Mouse (Mus musculus): Measurements from ENCODE around the gene Shisa4. TPM values are rescaled to one million over a fixed set of nuclear protein-coding genes. Genes with fewer than 3 reads are reported as not detected.

The Shisa4 gene
- 1 to 10 TPM; 2.2 to 2.3 TPM for total RNA-seq (2021)
- polyA plus RNA-seq (2012; rRNA removed): 6.7 and 10.4 TPM in 2 replicates
- long read RNA-seq, partial matches to known transcripts: 0 of 2 reads
- long read RNA-seq, other reads (novel, unspliced or antisense): 0 of 2 reads

DNA sequence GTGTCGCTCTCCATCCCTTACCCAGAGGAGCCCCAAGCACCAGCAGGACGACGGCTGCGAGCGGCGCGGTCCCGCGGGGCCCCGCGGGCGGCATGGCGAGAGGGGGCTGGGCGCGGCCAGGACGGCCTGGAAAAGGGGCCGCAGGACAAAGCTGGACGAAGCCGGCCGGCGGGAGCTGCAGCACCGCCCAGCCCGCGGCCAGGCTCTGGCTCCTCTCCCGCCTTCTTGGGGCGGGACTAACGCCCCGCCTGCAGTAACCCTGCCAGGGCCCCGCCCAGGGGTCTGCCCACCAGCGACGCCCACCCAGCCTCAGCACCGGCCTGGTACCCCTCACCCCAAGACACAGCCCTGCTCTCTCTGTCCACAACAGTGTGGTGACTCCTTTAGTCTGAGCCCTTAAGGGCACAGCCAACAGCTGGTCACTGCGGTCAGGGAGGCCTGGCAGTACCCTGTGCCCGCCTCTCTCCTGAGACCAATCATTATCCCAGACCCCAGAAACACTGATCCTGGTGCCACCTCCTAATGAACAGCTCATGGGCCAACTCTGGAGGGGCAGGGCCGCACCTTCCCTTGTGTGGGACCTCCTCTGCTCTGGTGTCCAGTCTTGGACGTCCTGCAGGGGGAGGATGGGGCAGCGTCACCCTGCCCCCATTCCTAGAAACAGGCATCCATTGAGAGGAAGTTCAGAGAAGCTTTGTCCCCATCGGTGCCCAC lies at the start of gene Shisa4:
TSS of gene Shisa4 (minus strand) at position 370 of the 714 bp plus-strand sequence.
- DNase-seq: peak; percentile 75
- no peaks in the 10 kb centered on the region for H3K79me2 ChIP-seq (replicated peaks; ENCODE audit: control insufficient read depth, insufficient read depth, low read length)
- peak within 1 kb of the TSS; percentile 45 for H3K4me3 ChIP-seq
- H3K27me3 ChIP-seq (ENCODE audit: control insufficient read depth, insufficient read depth, low read length): no peaks in the 10 kb centered on the region
- H3K27ac ChIP-seq: peak within 1 kb of the TSS; percentile 49
- H3K4me1 ChIP-seq (ENCODE audit: control insufficient read depth, insufficient read depth, low read length): peaks cover 2% of the 10 kb centered on the region
- peak within 1 kb of the TSS; percentile 70 for H3K9ac ChIP-seq (ENCODE audit: low read depth, low read length)
- intact Hi-C loops (cut with DNase I): no loop called here
- H3K36me3 ChIP-seq (ENCODE audit: control insufficient read depth, insufficient read depth, low read length): no peaks in the 10 kb centered on the region
- TF ChIP-seq CTCF (IDR thresholded peaks at IDR 0.05) (peak; percentile 21; the same call in 1 of the 2 replicates), EP300 (IDR thresholded peaks at IDR 0.05; ENCODE audit: insufficient read depth, low read depth, low read length) (no peak)
- WGBS: 1% methylated on average over 35 of the region's 38 CpGs

DNA sequence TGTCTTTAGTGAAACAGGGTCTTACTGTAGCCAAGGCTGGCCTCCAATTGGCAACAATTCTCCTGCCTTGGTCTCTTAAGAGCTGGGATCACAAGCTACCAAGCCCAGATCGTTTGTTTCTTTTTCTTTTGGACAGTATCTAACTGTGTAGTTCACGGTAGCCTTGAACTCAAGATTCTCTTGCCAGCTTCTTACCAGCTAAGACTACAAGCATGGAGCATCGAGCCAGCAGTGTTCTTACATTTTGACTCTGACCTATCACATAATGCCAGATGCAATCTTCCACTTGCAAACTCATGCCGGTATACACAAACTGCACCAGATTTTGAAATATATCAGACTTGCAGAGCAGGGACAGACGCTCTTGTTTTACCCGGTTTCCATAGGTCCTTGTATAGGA lies 47.7 kb upstream of the Shisa4 start:
- peaks cover 7% of the 10 kb centered on the region for H3K36me3 ChIP-seq (ENCODE audit: control insufficient read depth, insufficient read depth, low read length)
- no peak for TF ChIP-seq EP300 (IDR thresholded peaks at IDR 0.05; ENCODE audit: insufficient read depth, low read depth, low read length)
- TF ChIP-seq CTCF (IDR thresholded peaks at IDR 0.05): no peak
- no peak for TF ChIP-seq POLR2A (IDR thresholded peaks at IDR 0.05; ENCODE audit: insufficient read depth, low read depth, low read length)
- WGBS: 91% methylated on average over 6 of the region's 6 CpGs

DNA sequence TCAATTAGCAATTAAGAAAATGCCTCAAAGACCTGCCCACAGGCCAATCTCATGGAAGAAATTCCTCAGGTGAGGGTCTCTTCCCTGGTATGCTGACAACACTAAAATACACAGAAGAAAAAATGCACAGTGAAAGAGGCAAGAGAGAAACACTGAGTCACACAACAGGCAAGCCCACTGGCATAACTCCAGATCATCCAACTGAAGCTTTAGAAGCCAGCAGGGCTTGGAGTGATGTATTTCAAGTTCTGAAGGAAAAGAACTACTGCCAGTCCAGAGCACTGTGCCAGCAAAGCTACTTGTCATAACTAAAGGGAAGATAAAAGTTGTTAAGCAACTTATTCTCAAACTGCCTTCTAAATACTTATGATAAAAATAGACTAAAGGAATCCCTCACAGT lies 39.0 kb upstream of the Shisa4 start:
- Histone ChIP-seq H3K27ac (peak overlapping the region; percentile 18), H3K9ac (ENCODE audit: low read depth, low read length) (no peak overlapping the region), H3K4me1 (ENCODE audit: control insufficient read depth, insufficient read depth, low read length) (peaks cover 14% of the 10 kb centered on the region), H3K4me3 (no peak overlapping the region), H3K79me2 (replicated peaks; ENCODE audit: control insufficient read depth, insufficient read depth, low read length) (no peaks in the 10 kb centered on the region), H3K36me3 (ENCODE audit: control insufficient read depth, insufficient read depth, low read length) (peaks cover 20% of the 10 kb centered on the region), H3K27me3 (ENCODE audit: control insufficient read depth, insufficient read depth, low read length) (no peaks in the 10 kb centered on the region)
- peak in 1 of 2 experiments; percentile 39 for DNase-seq
- TF ChIP-seq CTCF (IDR thresholded peaks at IDR 0.05): no peak
- TF ChIP-seq POLR2A (IDR thresholded peaks at IDR 0.05; ENCODE audit: insufficient read depth, low read depth, low read length): no peak
- TF ChIP-seq EP300 (IDR thresholded peaks at IDR 0.05; ENCODE audit: insufficient read depth, low read depth, low read length): no peak
- intact Hi-C loops (cut with DNase I): loop anchor here (2.0 kb wide), 1 partner anchor 15 kb away; no protein-coding TSS in a partner anchor

More for the DNA sequence above, 47.7 kb upstream of the Shisa4 start:
- Histone ChIP-seq H3K79me2 (replicated peaks; ENCODE audit: control insufficient read depth, insufficient read depth, low read length) (peaks cover 4% of the 10 kb centered on the region; the same call in 1 of the 2 replicates), H3K27ac (no peak overlapping the region), H3K4me3 (no peak overlapping the region), H3K9ac (ENCODE audit: low read depth, low read length) (no peak overlapping the region), H3K4me1 (ENCODE audit: control insufficient read depth, insufficient read depth, low read length) (no peaks in the 10 kb centered on the region), H3K27me3 (ENCODE audit: control insufficient read depth, insufficient read depth, low read length) (no peaks in the 10 kb centered on the region)
- intact Hi-C loops (cut with DNase I): no loop called here
- DNase-seq: no peak

DNA sequence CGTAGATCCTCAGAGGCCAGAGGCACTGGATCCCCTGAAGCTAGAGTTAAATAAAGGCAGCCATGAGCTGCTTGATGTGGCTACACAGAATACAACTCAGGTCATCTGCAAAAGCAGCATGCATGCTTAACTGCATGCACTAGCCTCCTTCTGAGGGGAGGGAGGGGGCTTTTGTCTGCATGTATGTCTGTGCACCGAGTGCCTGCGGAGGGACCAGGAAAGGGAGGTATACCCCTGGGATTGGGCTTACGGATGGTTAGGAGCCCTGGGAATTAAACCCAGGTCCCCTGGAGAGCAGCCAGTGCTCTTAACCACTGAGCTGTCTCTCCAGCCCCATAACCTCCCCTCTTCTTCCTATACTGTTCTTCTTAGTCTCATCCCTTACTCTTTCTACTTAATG lies 37.1 kb upstream of the Shisa4 start:
- Histone ChIP-seq H3K4me1 (ENCODE audit: control insufficient read depth, insufficient read depth, low read length) (peaks cover 14% of the 10 kb centered on the region), H3K4me3 (no peak overlapping the region), H3K9ac (ENCODE audit: low read depth, low read length) (no peak overlapping the region), H3K79me2 (replicated peaks; ENCODE audit: control insufficient read depth, insufficient read depth, low read length) (no peaks in the 10 kb centered on the region), H3K36me3 (ENCODE audit: control insufficient read depth, insufficient read depth, low read length) (peaks cover 20% of the 10 kb centered on the region), H3K27me3 (ENCODE audit: control insufficient read depth, insufficient read depth, low read length) (no peaks in the 10 kb centered on the region), H3K27ac (no peak overlapping the region; the same call in 1 of the 2 replicates)
- 65% methylated on average over 4 of the region's 4 CpGs for WGBS
- intact Hi-C loops (cut with DNase I): no loop called here
- DNase-seq: no peak
- TF ChIP-seq CTCF (IDR thresholded peaks at IDR 0.05) (no peak), EP300 (IDR thresholded peaks at IDR 0.05; ENCODE audit: insufficient read depth, low read depth, low read length) (no peak), POLR2A (IDR thresholded peaks at IDR 0.05; ENCODE audit: insufficient read depth, low read depth, low read length) (no peak)

DNA sequence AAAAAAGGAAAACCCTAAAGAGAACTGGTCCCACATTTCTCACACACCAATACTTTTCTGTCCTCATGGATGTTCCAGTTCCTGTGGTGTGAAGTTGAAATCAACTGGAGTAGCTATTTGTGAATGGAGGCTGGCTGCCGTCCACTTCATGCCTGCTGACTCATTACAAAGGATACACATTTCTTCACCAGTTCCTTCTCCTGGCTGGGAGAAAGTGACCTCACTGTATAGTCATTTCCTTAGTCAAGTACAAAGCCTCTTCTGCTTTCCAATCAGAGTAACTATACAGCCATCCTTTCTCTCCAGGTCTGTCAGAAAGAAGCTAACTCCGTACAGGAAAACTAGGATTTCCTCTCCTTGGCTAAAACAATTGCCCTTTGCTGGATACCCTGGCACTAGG lies 35.9 kb upstream of the Shisa4 start:
- Histone ChIP-seq H3K4me1 (ENCODE audit: control insufficient read depth, insufficient read depth, low read length) (peaks cover 14% of the 10 kb centered on the region), H3K4me3 (no peak overlapping the region), H3K79me2 (replicated peaks; ENCODE audit: control insufficient read depth, insufficient read depth, low read length) (no peaks in the 10 kb centered on the region), H3K9ac (ENCODE audit: low read depth, low read length) (no peak overlapping the region), H3K36me3 (ENCODE audit: control insufficient read depth, insufficient read depth, low read length) (peaks cover 24% of the 10 kb centered on the region), H3K27me3 (ENCODE audit: control insufficient read depth, insufficient read depth, low read length) (no peaks in the 10 kb centered on the region), H3K27ac (peak overlapping the region; percentile 67)
- peak; percentile 71 to 85 for DNase-seq
- intact Hi-C loops (cut with DNase I): no loop called here
- 14% methylated on average over 2 of the region's 2 CpGs for WGBS
- TF ChIP-seq CTCF (IDR thresholded peaks at IDR 0.05) (no peak), EP300 (IDR thresholded peaks at IDR 0.05; ENCODE audit: insufficient read depth, low read depth, low read length) (peak; percentile 61; the same call in 1 of the 2 replicates), POLR2A (IDR thresholded peaks at IDR 0.05; ENCODE audit: insufficient read depth, low read depth, low read length) (peak; percentile 13; the same call in 1 of the 2 replicates)

DNA sequence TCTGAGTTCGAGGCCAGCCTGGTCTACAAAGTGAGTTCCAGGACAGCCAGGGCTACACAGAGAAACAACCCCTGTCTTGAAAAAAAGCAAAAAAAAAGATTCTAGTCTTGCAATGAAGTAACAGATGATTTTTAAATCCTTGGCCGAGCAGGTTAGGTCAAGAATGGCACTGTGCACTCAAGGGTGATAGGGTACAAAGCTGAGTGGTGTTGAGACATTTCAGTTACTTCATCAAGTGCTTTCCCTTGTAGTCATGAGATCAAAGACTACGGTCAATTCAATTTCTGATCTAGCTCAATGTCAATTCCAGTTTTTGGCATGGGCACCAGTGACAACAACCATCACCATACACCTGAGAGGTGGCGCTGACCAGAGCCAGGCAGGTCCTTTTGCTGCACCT lies 33.9 kb upstream of the Shisa4 start:
- intact Hi-C loops (cut with DNase I): no loop called here
- no peaks in the 10 kb centered on the region for H3K27me3 ChIP-seq (ENCODE audit: control insufficient read depth, insufficient read depth, low read length)
- no peak overlapping the region for H3K4me3 ChIP-seq
- TF ChIP-seq EP300 (IDR thresholded peaks at IDR 0.05; ENCODE audit: insufficient read depth, low read depth, low read length): no peak
- H3K79me2 ChIP-seq (replicated peaks; ENCODE audit: control insufficient read depth, insufficient read depth, low read length): no peaks in the 10 kb centered on the region
- WGBS: 94% methylated on average over 4 of the region's 4 CpGs
- no peak overlapping the region for H3K27ac ChIP-seq
- H3K4me1 ChIP-seq (ENCODE audit: control insufficient read depth, insufficient read depth, low read length): peaks cover 12% of the 10 kb centered on the region
- no peak for DNase-seq
- no peak overlapping the region for H3K9ac ChIP-seq (ENCODE audit: low read depth, low read length)
- H3K36me3 ChIP-seq (ENCODE audit: control insufficient read depth, insufficient read depth, low read length): peaks cover 17% of the 10 kb centered on the region
